Mouse (Mus musculus): ENCODE measurements around the gene Ugt1a10.
"Not testable (repeated sequence)": the region's sequence is repeated elsewhere in the genome, so short reads cannot be mapped to it uniquely, and the experiment has no call there.

Ugt1a10 gene

DNA sequence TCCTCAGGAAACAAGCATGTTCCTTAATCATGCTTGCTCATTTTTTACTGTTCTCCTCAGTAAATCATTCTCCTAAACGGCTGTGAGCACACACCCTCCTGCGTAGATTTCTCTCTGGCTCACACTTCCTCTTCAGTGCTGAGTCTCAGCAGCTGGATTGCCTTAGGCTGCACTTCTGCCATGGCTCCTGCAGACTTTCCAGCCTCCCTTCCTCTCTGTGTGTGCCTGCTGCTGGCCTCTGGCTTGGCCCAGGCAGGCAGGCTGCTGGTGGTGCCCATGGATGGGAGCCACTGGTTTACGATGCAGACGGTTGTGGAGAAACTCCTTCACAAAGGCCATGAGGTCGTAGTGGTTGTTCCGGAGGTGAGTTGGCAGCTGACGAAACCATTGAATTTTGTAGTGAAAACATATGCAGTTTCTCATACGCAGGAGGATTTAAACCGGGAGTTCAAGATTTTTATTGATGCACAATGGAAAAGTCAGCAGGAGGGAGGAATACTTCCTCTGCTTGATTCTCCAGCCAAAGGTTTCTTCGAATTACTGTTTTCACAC lies 39.8 kb downstream of the Ugt1a10 start, which contains the start of gene Ugt1a7c:
Gene Ugt1a7c (plus strand): TSS at position 122 of the 552 bp plus-strand sequence.
- in situ Hi-C loops (cut with MboI, MseI): no loop called here

DNA sequence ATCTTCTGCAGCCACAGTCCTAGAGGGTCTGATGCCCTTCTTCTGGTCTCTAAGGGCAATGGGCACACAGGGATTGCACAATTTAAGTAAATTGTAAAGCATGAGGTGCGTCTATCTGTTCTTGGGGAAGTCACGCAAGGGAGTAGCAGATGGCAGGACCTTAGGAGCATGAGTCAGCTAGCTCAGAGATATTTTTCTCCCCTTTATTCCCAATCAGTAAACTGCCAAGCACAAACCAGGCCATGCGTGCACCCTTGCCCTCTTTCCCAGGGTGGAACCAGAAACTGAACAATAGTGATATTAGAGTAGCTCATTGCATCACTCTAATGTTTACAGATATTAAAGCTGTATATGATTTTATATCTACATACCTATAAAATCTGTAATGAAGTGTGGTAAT lies 43.4 kb downstream of the Ugt1a10 start:
- in situ Hi-C loops (cut with MboI, MseI): not testable (repeated sequence)

DNA sequence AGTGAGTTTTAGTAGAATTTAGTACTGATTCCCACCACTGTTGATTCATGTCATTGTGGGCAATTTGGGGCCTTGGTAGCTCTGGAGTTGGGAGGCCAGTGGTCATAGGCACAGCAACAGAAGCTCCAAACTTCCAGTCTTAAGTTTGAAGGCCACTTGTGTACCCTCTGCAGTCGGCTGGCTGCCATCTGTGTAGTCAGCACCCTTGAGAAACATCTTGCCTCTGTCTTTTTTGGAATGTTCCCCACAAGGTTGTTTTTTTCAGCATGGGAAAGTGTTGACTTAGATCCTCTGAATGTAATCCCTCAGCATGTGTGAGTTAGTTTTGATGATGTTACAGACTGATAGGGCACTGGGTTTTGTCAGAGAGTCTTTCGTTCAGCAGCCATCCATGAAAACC lies 44.5 kb downstream of the Ugt1a10 start:
- in situ Hi-C loops (cut with MboI, MseI): not testable (repeated sequence)

DNA sequence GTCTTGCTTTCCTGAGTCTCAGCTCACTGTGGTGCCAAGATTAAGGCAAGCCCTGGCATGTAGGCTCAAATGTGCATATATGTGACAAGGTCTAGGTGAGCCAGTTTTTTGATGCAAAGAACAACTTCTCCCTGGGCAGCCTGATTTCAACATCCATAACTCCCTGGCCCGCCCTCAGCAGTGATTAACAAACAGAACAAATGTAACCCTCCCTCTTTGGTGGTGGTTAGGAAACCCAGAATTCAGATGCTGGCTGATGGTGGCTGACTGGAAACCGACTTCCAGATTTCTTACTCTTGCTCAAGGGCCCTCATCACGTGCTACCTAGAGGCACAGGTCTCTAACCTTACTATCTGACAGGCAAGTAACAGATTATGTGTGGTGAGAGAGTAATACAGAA lies 47.8 kb downstream of the Ugt1a10 start, which contains the start of gene Ugt1a6b:
Gene Ugt1a6b (plus strand): TSS at position 234 of the 400 bp plus-strand sequence.
- in situ Hi-C loops (cut with MboI, MseI): not testable (repeated sequence)

DNA sequence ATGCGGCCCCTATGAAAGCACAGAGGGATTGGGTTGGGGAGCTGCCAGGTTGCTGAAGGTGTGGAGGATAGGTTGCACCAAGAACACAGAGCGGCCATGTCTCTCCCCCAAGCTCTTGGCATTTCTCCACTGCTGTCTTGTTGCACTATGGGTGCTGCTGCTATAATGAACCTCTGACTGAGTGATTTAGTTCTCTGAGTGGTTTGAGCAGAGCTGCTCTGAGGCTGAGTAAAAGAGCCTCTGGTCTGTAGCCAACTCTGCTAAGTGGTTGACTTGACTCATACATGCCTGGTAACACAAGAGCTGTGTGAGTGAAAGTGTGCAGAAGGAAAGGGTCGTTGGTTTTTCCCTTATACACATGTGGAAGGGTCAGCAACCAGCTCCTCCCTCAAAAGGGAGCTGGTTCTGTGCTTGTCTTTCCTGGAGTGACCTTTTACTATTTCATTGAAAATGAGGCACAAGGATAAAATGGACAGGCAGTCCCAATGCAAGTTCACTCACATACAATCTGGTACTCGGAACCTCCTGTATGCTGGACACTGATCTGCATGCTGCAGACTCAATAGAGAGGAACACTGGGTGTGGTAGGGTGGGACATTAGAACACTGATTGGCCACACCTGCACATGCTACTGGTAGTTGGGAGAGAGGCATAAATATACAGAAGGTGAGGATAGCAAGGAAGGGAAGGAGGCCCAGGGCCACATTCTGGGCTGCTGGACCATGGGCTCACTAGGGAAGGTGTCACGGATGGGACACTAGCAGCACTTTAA lies 48.7 kb downstream of the Ugt1a10 start:
- in situ Hi-C loops (cut with MboI, MseI): not testable (repeated sequence)

DNA sequence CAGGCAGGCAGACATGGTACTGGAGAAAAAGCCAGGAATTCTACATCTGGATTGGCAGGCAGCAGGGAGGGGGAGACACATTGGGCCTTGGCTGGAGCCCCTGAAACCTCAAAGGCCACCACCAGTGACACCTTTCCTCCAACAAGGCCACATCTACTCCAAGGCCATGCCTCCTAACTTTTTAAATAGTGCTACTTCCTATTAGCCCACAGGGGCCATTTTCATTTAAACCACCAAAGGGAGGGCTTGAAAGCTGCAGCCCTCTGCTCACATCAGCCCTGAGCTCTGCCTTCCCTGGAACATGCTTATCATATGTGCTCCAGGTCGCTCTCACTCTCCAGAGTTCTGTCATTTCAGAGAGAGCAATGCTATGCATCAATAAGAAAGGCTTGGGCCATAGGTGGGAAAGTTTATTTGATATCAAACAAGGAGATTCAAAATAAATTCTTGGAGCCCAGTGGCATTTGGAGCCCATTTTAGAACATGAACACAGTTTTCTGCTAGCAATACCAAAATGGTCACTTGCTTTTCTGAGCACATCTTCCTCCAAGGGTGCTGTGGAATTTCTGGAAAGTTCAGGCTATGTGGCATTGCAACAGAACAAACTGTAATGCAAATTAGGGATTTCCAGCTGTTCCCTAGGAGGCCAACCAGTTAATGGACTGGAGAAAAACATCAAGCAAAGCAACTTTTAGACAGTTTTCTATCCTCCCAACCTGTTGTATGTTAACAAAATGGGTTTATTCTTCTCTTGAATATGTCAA lies 49.7 kb downstream of the Ugt1a10 start:
- in situ Hi-C loops (cut with MboI, MseI): no loop called here

DNA sequence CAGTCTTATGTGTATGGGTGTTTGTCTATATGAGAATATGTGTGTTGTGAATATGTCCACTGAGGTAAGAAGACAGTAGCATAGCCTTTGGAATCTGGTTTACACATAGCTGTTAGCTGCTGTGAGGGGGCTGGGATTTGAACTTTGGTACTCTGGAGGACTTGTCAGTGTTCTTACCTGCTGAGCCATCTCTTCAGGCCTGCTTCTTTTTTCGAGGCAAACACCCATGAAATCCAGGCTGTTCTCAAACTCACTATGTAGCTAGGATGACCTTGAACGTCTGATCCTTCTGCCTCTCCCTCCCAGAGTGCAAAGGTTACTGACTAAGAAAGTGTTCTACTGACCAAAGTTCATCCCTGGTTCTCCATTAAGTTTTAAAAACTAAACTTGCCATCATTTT lies 50.5 kb downstream of the Ugt1a10 start:
- in situ Hi-C loops (cut with MboI, MseI): no loop called here

DNA sequence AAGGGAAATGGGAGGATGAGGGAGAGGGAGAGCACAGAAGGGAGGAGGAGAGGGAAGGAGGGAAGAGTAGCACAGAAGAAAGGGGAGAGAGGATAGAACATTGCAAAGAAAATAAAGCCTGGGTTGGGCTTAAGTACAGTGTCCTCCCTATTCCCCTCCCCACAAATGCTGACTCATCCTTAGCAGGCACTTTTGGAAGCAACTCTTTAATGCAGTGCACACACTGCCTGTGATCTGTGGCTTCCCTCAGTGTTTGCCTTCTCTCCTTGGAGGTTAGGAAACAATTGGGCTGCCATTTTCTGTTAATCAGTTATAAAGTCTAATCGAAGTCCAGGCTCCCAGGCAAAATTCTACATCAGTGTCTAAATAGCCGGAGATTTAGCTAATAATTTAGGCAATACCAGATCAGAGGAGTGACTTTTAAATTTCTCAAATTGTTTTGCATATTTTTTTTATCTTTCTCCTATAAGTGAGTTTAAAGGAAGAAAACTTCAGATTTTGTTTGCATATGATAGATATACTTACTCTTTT lies 53.9 kb downstream of the Ugt1a10 start:
- in situ Hi-C loops (cut with MboI, MseI): not testable (repeated sequence)

DNA sequence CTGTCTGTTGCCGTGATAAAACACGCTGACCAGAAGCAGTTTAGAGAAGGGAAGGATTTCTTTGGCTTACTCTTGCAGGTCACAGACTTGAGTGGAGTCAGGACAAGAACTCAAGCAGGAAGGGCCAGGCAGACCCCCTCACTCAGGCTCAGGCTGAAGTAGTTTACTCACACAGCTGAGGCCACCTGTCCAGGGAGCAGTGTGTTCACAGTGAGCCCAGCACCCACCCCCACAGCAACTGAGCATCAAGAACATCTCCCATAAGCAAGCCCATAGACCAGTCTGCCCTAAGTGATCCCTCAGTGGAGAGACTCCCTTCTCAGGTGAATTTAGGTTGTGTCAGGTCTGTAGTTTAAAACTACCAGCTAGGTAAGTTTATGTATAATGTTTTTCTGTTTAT lies 54.4 kb downstream of the Ugt1a10 start:
- in situ Hi-C loops (cut with MboI, MseI): not testable (repeated sequence)

DNA sequence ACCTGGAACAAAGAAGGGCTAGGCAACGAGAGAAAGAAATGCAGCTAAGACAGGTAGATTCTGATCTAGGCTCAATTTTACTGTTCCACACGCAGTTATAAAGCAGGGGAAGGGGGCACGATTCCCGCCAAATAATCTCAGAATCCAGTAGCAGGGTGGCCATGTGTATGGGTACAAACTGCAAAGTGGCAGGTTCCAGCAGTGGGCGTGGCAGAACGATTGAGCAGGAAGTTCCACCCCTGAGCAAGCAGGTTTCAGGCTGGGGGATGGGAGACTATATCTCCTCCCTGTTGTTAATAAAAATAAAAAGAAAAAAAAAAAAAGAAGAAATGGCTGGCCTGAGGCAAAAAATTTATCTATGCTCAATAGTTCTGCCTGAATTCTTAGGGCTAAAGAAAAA lies 57.6 kb downstream of the Ugt1a10 start:
- in situ Hi-C loops (cut with MboI, MseI): not testable (repeated sequence)

DNA sequence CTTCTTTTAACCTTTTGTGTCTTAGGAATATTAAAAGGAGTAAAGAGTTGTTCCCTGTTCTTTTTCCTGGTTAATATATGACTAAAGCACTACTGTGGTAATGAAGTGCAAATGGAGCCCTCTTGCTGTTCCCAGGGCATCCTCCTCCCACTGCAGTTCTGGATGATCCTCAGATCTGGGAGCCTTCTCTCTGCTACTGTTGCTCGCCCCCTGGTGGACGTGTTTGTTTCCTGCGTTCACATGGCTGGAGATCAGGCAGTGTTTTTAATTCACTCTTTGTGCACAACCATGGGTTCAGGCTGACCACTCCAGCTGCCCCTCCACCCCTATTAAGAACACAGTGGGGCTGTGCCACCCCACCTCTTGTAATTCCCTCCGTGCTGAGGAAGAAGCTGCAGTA lies 65.4 kb downstream of the Ugt1a10 start:
- in situ Hi-C loops (cut with MboI, MseI): not testable (repeated sequence)

DNA sequence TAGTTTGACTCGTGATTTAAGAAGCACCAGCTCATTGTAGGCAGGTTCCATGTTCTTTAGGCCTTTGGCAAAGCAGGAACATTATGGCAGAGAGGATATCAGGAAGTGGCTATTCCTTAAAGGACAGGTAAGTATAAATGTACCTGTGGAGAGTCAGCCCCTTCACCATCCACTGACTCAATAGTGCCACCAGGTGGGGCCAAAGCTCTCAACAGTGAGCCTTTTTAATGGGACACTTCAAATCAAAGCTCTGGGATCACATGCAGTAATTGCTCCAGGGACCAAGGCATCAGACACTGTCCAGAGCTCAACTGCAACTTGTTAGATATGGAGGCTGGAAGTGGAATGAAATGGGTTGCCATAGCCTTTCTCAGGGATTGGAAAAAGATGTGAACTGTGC lies 66.3 kb downstream of the Ugt1a10 start:
- in situ Hi-C loops (cut with MboI, MseI): not testable (repeated sequence)

DNA sequence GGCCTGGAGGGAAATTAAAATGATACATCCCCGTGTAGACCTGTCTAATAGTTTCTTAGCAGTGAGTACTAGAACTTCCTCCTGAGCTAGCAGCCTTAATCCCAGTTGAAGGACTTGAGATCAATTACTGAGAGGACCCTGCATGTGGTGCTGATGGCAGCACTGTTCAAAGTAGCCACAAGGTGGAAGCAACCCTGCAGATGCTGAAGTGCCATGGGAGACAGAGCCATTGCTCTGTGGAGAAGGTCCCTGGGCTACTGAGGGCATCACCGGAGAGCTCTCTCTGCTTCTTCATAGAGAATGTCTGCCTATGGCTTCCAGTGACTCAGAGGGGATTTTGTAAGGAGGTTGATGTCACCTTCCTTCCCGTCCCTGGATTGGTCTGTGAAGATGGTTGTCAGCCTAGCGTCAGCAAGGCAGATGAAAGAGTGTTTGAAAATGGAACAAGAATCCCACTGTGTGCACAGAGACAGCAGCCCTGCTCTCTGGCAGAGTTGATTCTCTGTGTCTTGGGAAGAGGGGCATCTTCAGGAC lies 70.7 kb downstream of the Ugt1a10 start:
- in situ Hi-C loops (cut with MboI, MseI): not testable (repeated sequence)

DNA sequence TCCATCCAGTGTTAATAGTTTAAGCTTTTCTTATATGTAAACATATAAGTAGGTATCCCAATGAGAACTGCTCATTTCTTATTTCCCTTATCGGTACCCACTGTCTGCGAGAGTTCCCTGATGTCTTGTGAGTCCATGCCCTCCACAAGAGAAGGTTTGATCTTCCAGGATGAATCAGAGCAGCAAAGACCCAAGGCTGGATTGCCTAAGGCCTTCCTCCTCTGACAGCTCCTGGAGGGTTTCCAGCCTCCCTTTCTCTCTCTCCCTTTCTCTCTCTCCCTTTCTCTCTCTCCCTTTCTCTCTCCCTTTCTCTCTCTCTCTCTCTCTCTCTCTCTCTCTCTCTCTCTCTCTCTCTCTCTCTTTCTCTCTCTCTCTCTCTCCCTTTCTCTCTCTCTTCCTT lies 73.9 kb downstream of the Ugt1a10 start:
- in situ Hi-C loops (cut with MboI, MseI): not testable (repeated sequence)

DNA sequence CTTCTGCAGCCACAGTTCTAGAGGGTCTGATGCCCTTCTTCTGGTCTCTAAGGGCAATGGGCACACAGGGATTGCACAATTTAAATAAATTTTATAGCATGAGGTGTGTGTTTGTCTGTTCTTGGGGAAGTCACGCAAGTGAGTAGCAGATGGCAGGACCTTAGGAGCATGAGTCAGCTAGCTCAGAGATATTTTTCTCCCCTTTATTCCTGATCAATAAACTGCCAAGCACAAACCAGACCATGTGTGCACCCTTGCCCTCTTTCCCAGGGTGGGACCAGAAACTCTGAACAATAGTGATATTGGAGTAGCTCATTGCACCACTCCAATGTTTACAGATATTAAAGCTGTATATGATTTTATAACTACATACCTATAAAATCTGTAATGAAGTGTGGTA lies 75.0 kb downstream of the Ugt1a10 start:
- in situ Hi-C loops (cut with MboI, MseI): not testable (repeated sequence)

DNA sequence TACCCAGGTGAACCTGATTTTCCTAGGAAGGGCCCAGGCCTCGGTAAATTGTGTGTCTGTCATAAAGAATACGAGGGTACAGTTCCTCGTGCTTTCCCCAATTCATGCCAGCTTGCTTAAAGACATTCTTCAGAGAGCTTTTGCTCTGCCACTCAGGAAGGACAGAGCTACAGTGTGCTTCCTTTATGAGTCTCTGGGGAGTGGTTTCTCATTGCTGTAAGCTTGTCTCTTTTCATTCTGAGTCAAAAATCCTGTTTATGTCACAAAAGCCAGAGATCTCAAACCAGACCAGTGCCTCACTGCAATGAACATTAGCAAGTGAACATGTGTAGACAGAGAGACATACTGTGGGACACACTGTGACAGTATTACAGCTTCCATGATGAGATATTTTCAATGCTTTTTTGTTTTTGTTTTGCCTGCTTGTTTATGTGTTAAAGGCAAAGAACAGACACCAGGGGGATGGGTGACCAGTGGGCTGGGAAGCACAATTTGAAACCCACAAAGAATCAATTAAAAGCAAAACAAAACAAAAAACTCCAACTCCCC lies 78.8 kb downstream of the Ugt1a10 start:
- in situ Hi-C loops (cut with MboI, MseI): no loop called here

DNA sequence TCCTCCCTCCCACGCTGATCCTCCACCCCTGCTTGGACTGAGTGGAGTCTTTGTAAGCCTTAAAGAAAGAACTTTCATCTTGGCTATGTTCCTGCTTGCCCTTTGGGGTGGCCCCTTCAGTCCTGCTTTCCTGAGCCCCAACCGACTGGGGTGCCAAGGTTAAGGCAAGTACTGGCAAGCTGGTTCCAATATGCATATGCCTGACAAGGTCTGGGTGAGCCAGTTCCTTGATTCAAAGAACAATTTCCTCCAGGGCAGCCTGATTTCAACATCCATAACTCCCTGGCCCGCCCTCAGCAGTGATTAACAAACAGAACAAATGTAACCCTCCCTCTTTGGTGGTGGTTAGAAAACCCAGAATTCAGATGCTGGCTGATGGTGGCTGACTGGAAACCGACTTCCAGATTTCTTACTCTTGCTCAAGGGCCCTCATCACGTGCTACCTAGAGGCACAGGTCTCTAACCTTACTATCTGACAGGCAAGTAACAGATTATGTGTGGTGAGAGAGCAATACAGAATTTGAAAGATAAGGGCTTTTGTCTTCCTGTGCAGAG lies 79.3 kb downstream of the Ugt1a10 start, which contains the start of gene Ugt1a6a:
Gene Ugt1a6a (plus strand): TSS at position 353 of the 555 bp plus-strand sequence.
- in situ Hi-C loops (cut with MboI, MseI): not testable (repeated sequence)

DNA sequence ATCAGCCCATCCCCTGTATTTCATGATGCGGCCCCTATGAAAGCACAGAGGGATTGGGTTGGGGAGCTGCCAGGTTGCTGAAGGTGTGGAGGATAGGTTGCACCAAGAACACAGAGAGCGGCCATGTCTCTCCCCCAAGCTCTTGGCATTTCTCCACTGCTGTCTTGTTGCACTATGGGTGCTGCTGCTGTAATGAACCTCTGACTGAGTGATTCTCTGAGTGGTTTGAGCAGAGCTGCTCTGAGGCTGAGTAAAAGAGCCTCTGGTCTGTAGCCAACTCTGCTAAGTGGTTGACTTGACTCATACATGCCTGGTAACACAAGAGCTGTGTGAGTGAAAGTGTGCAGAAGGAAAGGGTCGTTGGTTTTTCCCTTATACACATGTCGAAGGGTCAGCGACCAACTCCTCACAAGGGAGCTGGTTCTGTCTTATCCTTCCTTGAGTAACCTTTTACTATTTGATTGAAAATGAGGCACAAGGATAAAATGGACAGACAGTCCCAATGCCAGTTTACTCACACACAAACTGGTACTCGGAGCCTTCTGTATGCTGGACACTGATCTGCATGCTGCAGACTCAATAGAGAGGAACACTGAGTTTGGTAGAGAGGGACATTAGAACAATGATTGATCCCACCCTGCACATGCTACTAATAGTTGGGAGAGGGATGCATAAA lies 80.2 kb downstream of the Ugt1a10 start:
- in situ Hi-C loops (cut with MboI, MseI): not testable (repeated sequence)

DNA sequence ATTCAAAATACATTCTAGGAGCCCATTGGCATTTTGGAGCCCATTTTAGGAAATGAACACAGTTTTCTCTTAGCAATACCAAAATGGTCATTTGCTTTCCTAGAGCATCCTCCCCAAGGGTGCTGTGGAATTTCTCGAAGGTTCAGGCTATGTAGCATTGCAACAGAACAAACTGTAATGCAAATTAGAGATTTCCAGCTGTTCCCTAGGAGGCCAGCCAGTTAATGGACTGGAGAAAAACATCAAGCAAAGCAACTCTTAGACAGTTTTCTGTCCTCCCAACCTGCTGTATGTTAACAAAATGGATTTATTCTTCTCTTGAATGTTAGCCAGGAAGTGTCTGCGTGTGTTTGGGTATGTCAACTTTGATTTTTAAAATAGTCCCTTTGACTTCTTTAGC lies 81.5 kb downstream of the Ugt1a10 start:
- in situ Hi-C loops (cut with MboI, MseI): no loop called here

DNA sequence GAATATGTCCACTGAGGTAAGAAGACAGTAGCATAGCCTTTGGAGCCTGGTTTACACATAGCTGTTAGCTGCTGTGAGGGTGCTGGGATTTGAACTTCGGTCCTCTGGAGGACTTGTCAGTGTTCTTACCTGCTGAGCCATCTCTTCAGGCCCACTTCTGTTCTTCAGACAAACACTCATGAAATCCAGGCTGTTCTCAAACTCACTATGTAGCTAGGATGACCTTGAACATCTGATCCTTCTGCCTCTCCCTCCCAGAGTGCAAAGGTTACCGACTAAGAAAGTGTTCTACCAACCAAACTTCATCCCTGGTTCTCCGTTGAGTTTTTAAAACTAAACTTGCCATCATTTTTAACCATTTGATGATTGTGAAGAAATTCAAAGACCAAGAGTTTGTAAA lies 82.1 kb downstream of the Ugt1a10 start:
- in situ Hi-C loops (cut with MboI, MseI): no loop called here

DNA sequence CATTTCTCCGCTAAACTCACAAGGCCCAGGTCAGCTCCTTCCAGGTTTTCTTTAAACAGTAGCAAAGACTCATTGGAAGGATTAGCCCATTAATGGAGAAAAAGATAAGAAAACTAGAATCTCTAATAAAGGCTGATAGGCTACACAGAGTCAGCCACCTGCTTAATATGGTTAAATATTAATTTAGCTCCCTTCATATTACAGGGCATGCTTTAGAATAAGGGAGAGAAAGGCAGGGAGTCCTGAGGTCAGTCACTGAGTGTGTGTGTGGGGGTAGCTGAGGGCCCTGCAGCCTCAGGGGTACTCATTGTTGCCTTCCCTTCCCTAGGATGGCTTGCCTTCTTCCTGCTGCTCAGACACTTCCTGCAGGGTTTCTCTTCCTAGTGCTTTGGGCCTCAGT lies 83.0 kb downstream of the Ugt1a10 start:
- in situ Hi-C loops (cut with MboI, MseI): no loop called here

All from T-helper 2 cell (primary cell).